Mouse (Mus musculus) CH12.LX (cell line): ENCODE data around the gene Sptbn1. TPM values are rescaled to one million over a fixed set of nuclear protein-coding genes. Genes with fewer than 3 reads are reported as not detected.

ENCODE experiments used
- DNase-seq: peaks from one replicate; pipeline ENCODE4 v3.0.0-alpha.2; 2013; ENCODE audit errors: extremely low read depth
- H3K27ac ChIP-seq: 2 replicates; pipeline ENCODE4 v1.5.1; 2012; ENCODE audit warnings: low read depth, mild to moderate bottlenecking, control low read depth, moderate library complexity; ENCODE audit not compliant: insufficient read depth
- H3K27me3 ChIP-seq: replicated peaks from 2 replicates; pipeline ENCODE3; 2012; ENCODE audit warnings: inconsistent platforms
- H3K36me3 ChIP-seq, 2 experiments: replicated peaks in 1 of 2; 2 replicates each; pipeline versions ENCODE3 to v1.6.1; 2012; ENCODE audit warnings: inconsistent platforms in 1 of 2, low read length in 1 of 2, mild to moderate bottlenecking in 1 of 2, mixed read lengths in 1 of 2, moderate library complexity in 1 of 2; ENCODE audit not compliant: control insufficient read depth in 1 of 2, insufficient read depth in 1 of 2
- H3K4me1 ChIP-seq, 2 experiments: 2 replicates each; pipeline ENCODE4 v1.6.1; 2012; ENCODE audit warnings: inconsistent platforms in 1 of 2, moderate library complexity in 1 of 2; ENCODE audit not compliant: insufficient read depth in 2 of 2, control insufficient read depth in 1 of 2
- H3K4me2 ChIP-seq: 2 replicates; pipeline ENCODE4 v1.6.1; 2012; ENCODE audit warnings: low read depth, mild to moderate bottlenecking, control low read depth; ENCODE audit not compliant: poor library complexity, insufficient read depth, severe bottlenecking
- H3K4me3 ChIP-seq, 3 experiments: fragments of 150-350 bp in 1 of 3; sonication (generic) in 1 of 3; replicated peaks in 1 of 3; 2 replicates each; pipeline versions ENCODE3 to v1.5.1; 2011 to 2012; ENCODE audit warnings: low read depth in 2 of 3, low read length in 2 of 3, mild to moderate bottlenecking in 2 of 3, moderate library complexity in 2 of 3, control low read depth in 1 of 3, improper control_type of control experiment in 1 of 3, inconsistent platforms in 1 of 3, mixed read lengths in 1 of 3; ENCODE audit not compliant: poor library complexity in 1 of 3
- H3K79me2 ChIP-seq: replicated peaks from 2 replicates; pipeline ENCODE4 v1.6.1; 2012; ENCODE audit warnings: mild to moderate bottlenecking, moderate library complexity; ENCODE audit not compliant: control insufficient read depth, poor library complexity, insufficient read depth, severe bottlenecking; ENCODE audit errors: extremely low read depth
- H3K9ac ChIP-seq: 2 replicates; pipeline ENCODE4 v1.6.1; 2012; ENCODE audit warnings: low read depth, mild to moderate bottlenecking, control low read depth, moderate library complexity; ENCODE audit not compliant: insufficient read depth
- H3K9me3 ChIP-seq: replicated peaks from 2 replicates; pipeline ENCODE3; 2012; ENCODE audit warnings: low read length, inconsistent platforms, mixed read lengths
- BHLHE40 ChIP-seq: IDR thresholded peaks from 2 replicates; pipeline ENCODE4 v1.6.1; 2011; ENCODE audit warnings: mild to moderate bottlenecking, low read depth, low read length, improper control_type of control experiment
- CHD1 ChIP-seq: IDR thresholded peaks from 2 replicates; pipeline ENCODE4 v1.6.1; 2012; ENCODE audit warnings: low read depth, low read length, improper control_type of control experiment, inconsistent platforms
- CHD2 ChIP-seq: IDR thresholded peaks from 2 replicates; pipeline ENCODE4 v1.6.1; 2011; ENCODE audit warnings: low read length, improper control_type of control experiment
- CTCF ChIP-seq, 2 experiments: IDR thresholded peaks in 1 of 2; conservative IDR thresholded peaks in 1 of 2; 2 replicates each; pipeline ENCODE4 v1.5.1; 2011 to 2012; ENCODE audit warnings: low read depth in 2 of 2, low read length in 2 of 2, improper control_type of control experiment in 1 of 2, inconsistent platforms in 1 of 2, mild to moderate bottlenecking in 1 of 2, moderate library complexity in 1 of 2
- ETS1 ChIP-seq: conservative IDR thresholded peaks from 2 replicates; pipeline ENCODE4 v1.6.1; 2012; ENCODE audit warnings: low read depth, mild to moderate bottlenecking, inconsistent platforms, low read length, improper control_type of control experiment, moderate library complexity
- JUN ChIP-seq: IDR thresholded peaks from 2 replicates; pipeline ENCODE4 v1.6.1; 2011; ENCODE audit warnings: low read depth, mild to moderate bottlenecking, low read length, improper control_type of control experiment, moderate library complexity; ENCODE audit not compliant: insufficient read depth
- MAFK ChIP-seq: IDR thresholded peaks from 2 replicates; pipeline ENCODE4 v1.6.1; 2011; ENCODE audit warnings: low read length, improper control_type of control experiment; ENCODE audit not compliant: insufficient replicate concordance
- NELFE ChIP-seq: IDR thresholded peaks from 2 replicates; pipeline ENCODE4 v1.6.1; 2011; ENCODE audit warnings: low read depth, low read length, improper control_type of control experiment
- NRF1 ChIP-seq: IDR thresholded peaks from 2 replicates; pipeline ENCODE4 v1.6.1; 2014; ENCODE audit warnings: low read depth, mild to moderate bottlenecking, inconsistent platforms, low read length, improper control_type of control experiment, moderate library complexity
- PAX5 ChIP-seq: IDR thresholded peaks from 2 replicates; pipeline ENCODE4 v1.6.1; 2012; ENCODE audit warnings: low read length, inconsistent platforms, mixed read lengths
- POLR2A ChIP-seq: IDR thresholded peaks from 2 replicates; pipeline ENCODE4 v1.6.1; 2011; ENCODE audit warnings: low read depth, mild to moderate bottlenecking, improper control_type of control experiment, low read length
- POLR2AphosphoS2 ChIP-seq: IDR thresholded peaks from 2 replicates; pipeline ENCODE4 v1.6.1; 2011; ENCODE audit warnings: low read depth, low read length, improper control_type of control experiment
- SIN3A ChIP-seq: IDR thresholded peaks from 2 replicates; pipeline ENCODE4 v1.6.1; 2012; ENCODE audit warnings: low read length, improper control_type of control experiment, inconsistent platforms
- SMC3 ChIP-seq: IDR thresholded peaks from 2 replicates; pipeline ENCODE4 v1.6.1; 2011; ENCODE audit warnings: low read depth, low read length, improper control_type of control experiment
- TBP ChIP-seq: conservative IDR thresholded peaks from 2 replicates; pipeline ENCODE4 v1.6.1; 2011; ENCODE audit warnings: low read depth, low read length, improper control_type of control experiment
- TCF12 ChIP-seq: IDR thresholded peaks from 2 replicates; pipeline ENCODE4 v1.6.1; 2014; ENCODE audit warnings: low read depth, mild to moderate bottlenecking, inconsistent platforms, low read length, improper control_type of control experiment
- UBTF ChIP-seq: IDR thresholded peaks from 2 replicates; pipeline ENCODE4 v1.6.1; 2012; ENCODE audit warnings: low read depth, mild to moderate bottlenecking, inconsistent platforms, low read length, improper control_type of control experiment, moderate library complexity
- USF2 ChIP-seq: conservative IDR thresholded peaks from 2 replicates; pipeline ENCODE4 v1.6.1; 2011; ENCODE audit warnings: low read depth, low read length, improper control_type of control experiment
- ZC3H11A ChIP-seq: IDR thresholded peaks from 2 replicates; pipeline ENCODE4 v1.6.1; 2012; ENCODE audit warnings: low read depth, mild to moderate bottlenecking, inconsistent platforms, low read length, improper control_type of control experiment
- ZMIZ1 ChIP-seq: IDR thresholded peaks from 2 replicates; pipeline ENCODE4 v1.6.1; 2012; ENCODE audit warnings: low read depth, mild to moderate bottlenecking, inconsistent platforms, low read length, improper control_type of control experiment
- ZNF384 ChIP-seq: IDR thresholded peaks from 2 replicates; pipeline ENCODE4 v1.6.1; 2012; ENCODE audit warnings: low read depth, low read length, improper control_type of control experiment, inconsistent platforms
- dilution Hi-C: fragments of 300-500 bp; cut with MboI; formaldehyde crosslinking; loops from 2 replicates; pipeline ENCODE4 v1.14.3; 2020; ENCODE audit warnings: low sequenced_read_pairs; ENCODE audit not compliant: extremely low pct_unique_long_range_greater_than_20kb, extremely low pct_ligation_motif_present
- in situ Hi-C: fragments of 300-500 bp; cut with MboI; formaldehyde crosslinking; loops from 3 replicates; pipeline ENCODE4 v1.14.3; 2019; ENCODE audit warnings: low sequenced_read_pairs, low pct_ligation_motif_present, low pct_unique_long_range_greater_than_20kb, mixed read lengths
- polyA plus RNA-seq: library from polyadenylated mRNA; unstranded; fragments of >175 nt; gene quantifications from 2 replicates; pipeline ENCODE4 v1.2.1, GENCODE M21; 2012; ENCODE audit warnings: low read depth; ENCODE audit not compliant: insufficient read length
- total RNA-seq, 2 experiments: library from RNA; depleted of rRNA; stranded (reverse); fragments of 300-350 nt in 1 of 2; fragments of >200 nt in 1 of 2; gene quantifications; 2 replicates each; pipeline ENCODE4 v1.2.3; 2012 to 2014

Sptbn1 gene
- total and polyA plus RNA-seq, 3 experiments, result 38.2 to 54.7 (median 43.7) TPM

DNA sequence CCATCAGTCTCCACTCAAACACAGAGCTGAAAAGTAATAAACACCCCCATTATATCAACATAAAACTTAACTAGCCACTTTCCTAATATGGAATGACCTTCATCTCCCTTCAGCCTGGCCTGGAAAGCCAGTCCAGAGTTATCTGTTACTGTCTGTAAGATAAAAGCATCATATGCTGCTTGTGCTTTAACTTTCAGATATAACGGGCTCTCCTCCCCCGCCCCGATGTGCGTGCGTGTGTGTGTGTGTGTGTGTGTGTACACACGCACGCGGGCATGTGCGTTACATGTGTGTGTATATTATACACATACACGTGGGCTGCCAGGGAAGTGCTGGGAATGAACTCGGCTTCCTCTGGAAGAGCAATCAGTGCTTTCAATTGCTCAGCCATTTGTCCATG lies 21.8 kb downstream of the Sptbn1 start:
- no peak for DNase-seq
- dilution Hi-C loops (no loop called here), in situ Hi-C loops (loop anchor here (25.0 kb wide), 1 partner anchor 541 kb away; no protein-coding TSS in a partner anchor)
- no peak overlapping the region for H3K4me2 ChIP-seq
- no peak overlapping the region for H3K27ac ChIP-seq
- no peaks in the 10 kb centered on the region for H3K36me3 ChIP-seq
- no peaks in the 10 kb centered on the region for H3K79me2 ChIP-seq
- H3K9me3 ChIP-seq, result no peaks in the 10 kb centered on the region
- H3K4me1 ChIP-seq, result no peaks in the 10 kb centered on the region
- no peaks in the 10 kb centered on the region for H3K27me3 ChIP-seq
- TF ChIP-seq UBTF, result no peak
- TF ChIP-seq TCF12, result no peak
- TF ChIP-seq POLR2AphosphoS2, result no peak
- TF ChIP-seq CHD2, result no peak
- no peak for TF ChIP-seq CHD1
- no peak for TF ChIP-seq MAFK
- TF ChIP-seq BHLHE40, result no peak
- TF ChIP-seq USF2, result no peak
- no peak for TF ChIP-seq SMC3
- no peak for TF ChIP-seq ZC3H11A
- no peak for TF ChIP-seq SIN3A
- no peak for TF ChIP-seq ZNF384
- TF ChIP-seq POLR2A, result no peak
- TF ChIP-seq NRF1, result no peak
- no peak for TF ChIP-seq ETS1
- TF ChIP-seq PAX5, result no peak
- H3K4me3 ChIP-seq, result no peak overlapping the region
- no peak overlapping the region for H3K9ac ChIP-seq

DNA sequence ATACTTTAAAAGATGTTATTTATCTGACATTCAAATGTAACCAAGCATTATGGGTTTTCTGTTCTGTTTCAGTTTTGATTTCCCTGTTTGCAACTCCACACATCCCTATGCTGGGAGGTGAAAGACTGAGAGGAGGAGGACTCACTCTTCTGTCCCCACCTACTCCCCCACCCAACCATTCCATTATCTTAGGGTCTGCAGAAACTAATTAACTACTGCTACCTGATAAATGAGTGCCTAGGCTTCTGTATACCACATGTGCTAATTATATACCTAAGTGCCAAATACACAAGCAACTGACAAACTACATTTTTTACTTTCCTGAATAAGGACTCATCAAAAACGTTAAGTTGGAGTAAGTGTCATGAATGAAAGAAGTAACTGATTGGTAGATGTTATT lies 23.8 kb downstream of the Sptbn1 start:
- H3K36me3 ChIP-seq, result no peaks in the 10 kb centered on the region
- H3K4me2 ChIP-seq, result no peak overlapping the region
- dilution Hi-C loops (no loop called here), in situ Hi-C loops (loop anchor here (25.0 kb wide), 1 partner anchor 543 kb away; no protein-coding TSS in a partner anchor)
- H3K9ac ChIP-seq, result no peak overlapping the region
- no peaks in the 10 kb centered on the region for H3K27me3 ChIP-seq
- no peak for DNase-seq
- H3K4me1 ChIP-seq, result no peaks in the 10 kb centered on the region
- TF ChIP-seq CHD1, result no peak
- TF ChIP-seq JUN, result no peak
- TF ChIP-seq NELFE, result no peak
- no peak for TF ChIP-seq CTCF (conservative IDR thresholded peaks at IDR 0.05 in 1 of 2, IDR thresholded peaks at IDR 0.05 in 1 of 2; ENCODE audit: low read depth in 2 of 2, low read length in 2 of 2)
- no peak for TF ChIP-seq TBP
- TF ChIP-seq USF2, result no peak
- no peak for TF ChIP-seq ZMIZ1
- no peak for TF ChIP-seq ETS1
- no peak for TF ChIP-seq CHD2
- no peak for TF ChIP-seq UBTF
- no peaks in the 10 kb centered on the region for H3K9me3 ChIP-seq
- no peak overlapping the region for H3K27ac ChIP-seq
- H3K79me2 ChIP-seq, result no peaks in the 10 kb centered on the region
- no peak overlapping the region for H3K4me3 ChIP-seq
